Mouse (Mus musculus) testis, adult 2 months (tissue): ENCODE data around the gene Klk1b5.

Experiments
- CTCF ChIP-seq: fragments of 200-500 bp; IDR thresholded peaks from 2 replicates; pipeline ENCODE4 v1.5.1; 2012; ENCODE audit warnings: low read depth, mild to moderate bottlenecking, inconsistent platforms, low read length, moderate library complexity; ENCODE audit not compliant: control insufficient read depth, insufficient read depth, insufficient replicate concordance
- POLR2A ChIP-seq: fragments of 200-500 bp; IDR thresholded peaks from 2 replicates; pipeline ENCODE4 v1.6.1; 2012; ENCODE audit warnings: low read depth, mild to moderate bottlenecking, inconsistent platforms, low read length, moderate library complexity; ENCODE audit not compliant: control insufficient read depth

DNA sequence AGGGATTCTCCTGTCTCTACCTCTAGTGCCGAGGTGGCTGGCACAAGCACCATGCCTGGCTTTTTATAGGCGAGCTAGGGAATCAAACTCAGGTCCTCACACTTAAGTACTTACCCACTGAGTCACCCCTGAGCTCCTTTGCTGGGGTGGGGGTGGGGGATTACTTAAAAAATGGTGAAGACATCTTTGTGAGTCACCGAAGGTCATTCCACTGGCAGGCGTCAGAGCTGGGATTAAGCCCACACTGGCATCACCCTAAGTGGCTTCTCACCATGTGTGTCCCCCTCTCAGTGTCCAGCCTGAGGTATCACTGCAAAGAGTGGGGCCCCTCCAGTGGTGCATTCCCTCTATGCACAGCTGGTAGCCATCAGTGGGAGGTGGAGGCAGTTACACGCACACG lies 44.7 kb downstream of the Klk1b5 start:
- no peak for TF ChIP-seq CTCF
- TF ChIP-seq POLR2A, result no peak
